Mouse (Mus musculus): Measurements from ENCODE around the gene Obp2b. TPM values are rescaled to one million over a fixed set of nuclear protein-coding genes. Genes with fewer than 3 reads are reported as not detected.

Obp2b gene
- total RNA-seq, 1 experiment from 2014 or later = not detected

- no peak for DNase-seq
These were observed 42.3 kb downstream of the Obp2b start for GRCm38 (mm10) chr2:25779076-25779475.

- DNase-seq = no peak
These were observed 44.1 kb downstream of the Obp2b start for GRCm38 (mm10) chr2:25780921-25781320.

GRCm38 (mm10) chr2:25781957-25782356 lies 45.1 kb downstream of the Obp2b start, which contains the start of gene Gm13539:
Gene Gm13539, plus strand, starts transcription at chr2:25782257.
- no peak for DNase-seq

- DNase-seq = no peak
These were observed 48.9 kb downstream of the Obp2b start for GRCm38 (mm10) chr2:25785573-25786322.

GRCm38 (mm10) chr2:25789092-25789491 lies 52.3 kb downstream of the Obp2b start:
- DNase-seq = no peak

Other genes with a start within 250 kb of the Obp2b start
- gene Lcn12, start 243.1 kb upstream of the Obp2b start, total RNA-seq (2021) = not detected in 2 replicates
- 99.9 and 103 TPM in 2 replicates for gene Fbxw5, start 236.3 kb upstream of the Obp2b start, total RNA-seq (2021)
- gene C8g, start 235.3 kb upstream of the Obp2b start, total RNA-seq (2021) = 1.7 and 3.3 TPM in 2 replicates
- gene Traf2, start 190.1 kb upstream of the Obp2b start, total RNA-seq (2021) = 29.2 and 30.2 TPM in 2 replicates
- gene Edf1, start 179.2 kb upstream of the Obp2b start, total RNA-seq (2021) = 270 and 317 TPM in 2 replicates
- 4.6 and 17.3 TPM in 2 replicates for gene Mamdc4, start 162.2 kb upstream of the Obp2b start, total RNA-seq (2021)
- gene Phpt1, start 161.8 kb upstream of the Obp2b start, total RNA-seq (2021) = 42.8 and 60.5 TPM in 2 replicates
- gene Ajm1, start 155.3 kb upstream of the Obp2b start, total RNA-seq (2021) = 1.6 and 2.6 TPM in 2 replicates
- 108 and 118 TPM in 2 replicates for gene Rabl6, start 128.5 kb upstream of the Obp2b start, total RNA-seq (2021)
- gene Ccdc183, start 119.3 kb upstream of the Obp2b start, total RNA-seq (2021) = not detected in 2 replicates
- gene Tmem141, start 115.0 kb upstream of the Obp2b start, total RNA-seq (2021) = 28.8 and 36.9 TPM in 2 replicates
- 2.6 and 2.7 TPM in 2 replicates for gene Fcna, start 109.0 kb upstream of the Obp2b start, total RNA-seq (2021)
- gene Lcn8, start 83.9 kb upstream of the Obp2b start, total RNA-seq (2021) = not detected in 2 replicates
- gene Lcn5, start 79.1 kb upstream of the Obp2b start, total RNA-seq (2021) = not detected in 2 replicates
- not detected in 2 replicates for gene Lcn6, start 60.2 kb upstream of the Obp2b start, total RNA-seq (2021)
- gene Lcn10, start 54.3 kb upstream of the Obp2b start, total RNA-seq (2021) = not detected in 2 replicates
- gene Obp2a, start 37.0 kb upstream of the Obp2b start, total RNA-seq (2021) = 0.61 TPM in 1 of 2 replicates, not detected in the other
- 45.0 and 47.9 TPM in 2 replicates for gene Bmyc, start 30.3 kb upstream of the Obp2b start, total RNA-seq (2021)
- not detected in 2 replicates for gene Lcn3, start 28.6 kb downstream of the Obp2b start, total RNA-seq (2021)
- gene Lcn11, start 40.0 kb downstream of the Obp2b start, total RNA-seq (2021) = not detected in 2 replicates
- not detected in 2 replicates for gene Gm13539, start 45.2 kb downstream of the Obp2b start, total RNA-seq (2021)
- not detected in 2 replicates for gene Glt6d1, start 78.8 kb downstream of the Obp2b start, total RNA-seq (2021)
- not detected in 2 replicates for gene Lcn9, start 86.1 kb downstream of the Obp2b start, total RNA-seq (2021)
- gene Sohlh1, start 110.2 kb downstream of the Obp2b start, total RNA-seq (2021) = not detected in 2 replicates
- gene Kcnt1, start 126.7 kb downstream of the Obp2b start, total RNA-seq (2021) = 2.7 and 5.2 TPM in 2 replicates
- 30.2 and 37.1 TPM in 2 replicates for gene Camsap1, start 246.3 kb downstream of the Obp2b start, total RNA-seq (2021)